Mouse (Mus musculus) forebrain, embryonic 11.5 days (tissue): Measurements from ENCODE around the gene Ltk. TPM values are rescaled to one million over a fixed set of nuclear protein-coding genes. Genes with fewer than 3 reads are reported as not detected.
A peak's percentile ranks its signal among the peaks of the same experiment; 100 is the strongest.

Experiments
- ATAC-seq: fragments of 200-750 bp; cut with Nextera tagmentation; replicated peaks from 2 replicates; pipeline ENCODE4 v1.8.0; 2017; ENCODE audit warnings: moderate TSS enrichment; ENCODE audit not compliant: low FRiP score
- DNase-seq: peaks from one replicate; pipeline ENCODE4 v3.0.0-alpha.2; 2017; ENCODE audit warnings: low spot score
- H3K27ac ChIP-seq: fragments of 300-500 bp; sonication (generic); 2 replicates; pipeline ENCODE4 v1.5.1; 2014; ENCODE audit warnings: low read depth, low read length
- H3K27me3 ChIP-seq: fragments of 300-500 bp; sonication (generic); 2 replicates; pipeline ENCODE4 v1.6.1; 2014; ENCODE audit warnings: mild to moderate bottlenecking, low read length, mixed read lengths; ENCODE audit not compliant: control insufficient read depth, insufficient read depth
- H3K36me3 ChIP-seq: fragments of 300-500 bp; sonication (generic); 2 replicates; pipeline ENCODE4 v1.6.1; 2014; ENCODE audit warnings: mild to moderate bottlenecking, low read length, moderate library complexity, mixed read lengths; ENCODE audit not compliant: control insufficient read depth, insufficient read depth
- H3K4me1 ChIP-seq: fragments of 300-500 bp; sonication (generic); replicated peaks from 2 replicates; pipeline ENCODE4 v1.6.1; 2014; ENCODE audit warnings: low read length, mixed read lengths; ENCODE audit not compliant: control insufficient read depth, insufficient read depth
- H3K4me2 ChIP-seq: fragments of 300-500 bp; sonication (generic); 2 replicates; pipeline ENCODE4 v1.6.1; 2014; ENCODE audit warnings: low read depth, mild to moderate bottlenecking, low read length, moderate library complexity, mixed read lengths; ENCODE audit not compliant: severe bottlenecking
- H3K4me3 ChIP-seq: fragments of 300-500 bp; sonication (generic); 2 replicates; pipeline ENCODE4 v1.5.1; 2014; ENCODE audit warnings: low read depth, low read length
- H3K9ac ChIP-seq: fragments of 300-500 bp; sonication (generic); 2 replicates; pipeline ENCODE4 v1.6.1; 2014; ENCODE audit warnings: low read length
- H3K9me3 ChIP-seq: fragments of 300-500 bp; sonication (generic); 2 replicates; pipeline ENCODE4 v1.6.1; 2016; ENCODE audit warnings: low read length, mixed read lengths; ENCODE audit not compliant: control insufficient read depth
- WGBS: fragments of 180-500 bp; shearing (Covaris S2); extraction: QIAGEN DNeasy Blood & Tissue Kit; methylation state at CpG from one replicate; pipeline ENCODE4 v1.1.7; 2014; 5-methylcytosine and 5-hydroxymethylcytosine counted together
- polyA plus RNA-seq: library from polyadenylated mRNA; unstranded; fragments of >200 nt; fragmentation: Nextera tagmentation; extraction: Ambion mirVana; gene quantifications from 2 replicates; pipeline ENCODE4 v1.2.1, GENCODE M21; 2014

The Ltk gene
- 0.11 and 0.19 TPM in 2 replicates for polyA plus RNA-seq

- no peaks in the 10 kb centered on the region for H3K36me3 ChIP-seq
- H3K27ac ChIP-seq = no peak within 1 kb of the TSS
- H3K27me3 ChIP-seq = peaks cover 35% of the 10 kb centered on the region
- H3K4me2 ChIP-seq = no peak within 1 kb of the TSS
- ATAC-seq (no peak), DNase-seq (no peak)
- 14% methylated on average over 9 of the region's 9 CpGs for WGBS
- no peak within 1 kb of the TSS for H3K4me3 ChIP-seq
- H3K9ac ChIP-seq = no peak within 1 kb of the TSS
- peaks cover 8% of the 10 kb centered on the region for H3K4me1 ChIP-seq
- no peaks in the 10 kb centered on the region; the same call in 1 of the 2 replicates for H3K9me3 ChIP-seq
These were observed at the start of gene Ltk for GRCm38 (mm10) chr2:119760251-119760650. Gene Ltk, minus strand, starts transcription at chr2:119760431.

GRCm38 (mm10) chr2:119808881-119809280, 48.6 kb upstream of the Ltk start:
- H3K4me1 ChIP-seq = peaks cover 10% of the 10 kb centered on the region
- H3K27me3 ChIP-seq = no peaks in the 10 kb centered on the region
- H3K27ac ChIP-seq = no peak overlapping the region
- H3K4me3 ChIP-seq = no peak overlapping the region
- ATAC-seq = no peak
- no peak overlapping the region for H3K9ac ChIP-seq
- no peaks in the 10 kb centered on the region; the same call in 1 of the 2 replicates for H3K36me3 ChIP-seq
- H3K9me3 ChIP-seq = no peaks in the 10 kb centered on the region
- 31% methylated on average over 4 of the region's 4 CpGs for WGBS
- DNase-seq = no peak
- no peak overlapping the region for H3K4me2 ChIP-seq

GRCm38 (mm10) chr2:119808438-119808837, 48.2 kb upstream of the Ltk start:
- 32% methylated on average over 4 of the region's 4 CpGs for WGBS

GRCm38 (mm10) chr2:119805536-119805935, 45.3 kb upstream of the Ltk start:
- Histone ChIP-seq H3K9ac (no peak overlapping the region), H3K27me3 (no peaks in the 10 kb centered on the region), H3K4me2 (no peak overlapping the region), H3K4me3 (no peak overlapping the region), H3K36me3 (no peaks in the 10 kb centered on the region; the same call in 1 of the 2 replicates), H3K4me1 (peaks cover 32% of the 10 kb centered on the region), H3K9me3 (no peaks in the 10 kb centered on the region), H3K27ac (no peak overlapping the region)
- 37% methylated on average over 8 of the region's 8 CpGs for WGBS
- no peak for ATAC-seq
- no peak for DNase-seq

More at GRCm38 (mm10) chr2:119808438-119808837, 48.2 kb upstream of the Ltk start:
- H3K4me2 ChIP-seq = no peak overlapping the region
- ATAC-seq (no peak), DNase-seq (no peak)
- H3K9me3 ChIP-seq = no peaks in the 10 kb centered on the region
- no peaks in the 10 kb centered on the region for H3K27me3 ChIP-seq
- no peak overlapping the region for H3K4me3 ChIP-seq
- no peak overlapping the region for H3K9ac ChIP-seq
- peaks cover 15% of the 10 kb centered on the region for H3K4me1 ChIP-seq
- H3K27ac ChIP-seq = no peak overlapping the region
- H3K36me3 ChIP-seq = no peaks in the 10 kb centered on the region; the same call in 1 of the 2 replicates

- WGBS = 17% methylated on average over 9 of the region's 9 CpGs
- no peak overlapping the region for H3K4me3 ChIP-seq
- H3K9me3 ChIP-seq = no peaks in the 10 kb centered on the region
- H3K36me3 ChIP-seq = no peaks in the 10 kb centered on the region; the same call in 1 of the 2 replicates
- ATAC-seq (no peak), DNase-seq (no peak)
- H3K27me3 ChIP-seq = no peaks in the 10 kb centered on the region
- 0 out of 2 replicates have a peak overlapping the region, but pooled peaks have one; percentile 5 for H3K4me2 ChIP-seq
- H3K9ac ChIP-seq = peak overlapping the region; percentile 14; the same call in 1 of the 2 replicates
- H3K27ac ChIP-seq = no peak overlapping the region
- peaks cover 37% of the 10 kb centered on the region for H3K4me1 ChIP-seq
These were observed 44.5 kb upstream of the Ltk start for GRCm38 (mm10) chr2:119804776-119805175.

- no peak for ATAC-seq
- H3K4me3 ChIP-seq = no peak overlapping the region
- peak overlapping the region; percentile 17; the same call in 1 of the 2 replicates for H3K9ac ChIP-seq
- no peak for DNase-seq
- no peak overlapping the region; the same call in 1 of the 2 replicates for H3K27ac ChIP-seq
- no peaks in the 10 kb centered on the region for H3K9me3 ChIP-seq
- WGBS = 19% methylated on average over 5 of the region's 5 CpGs
- H3K4me1 ChIP-seq = peaks cover 37% of the 10 kb centered on the region
- no peaks in the 10 kb centered on the region for H3K27me3 ChIP-seq
- 0 out of 2 replicates have a peak overlapping the region, but pooled peaks have one; percentile 11 for H3K4me2 ChIP-seq
- H3K36me3 ChIP-seq = no peaks in the 10 kb centered on the region; the same call in 1 of the 2 replicates
These were observed 44.0 kb upstream of the Ltk start for GRCm38 (mm10) chr2:119804275-119804628.

GRCm38 (mm10) chr2:119803618-119804274, 43.5 kb upstream of the Ltk start:
- Histone ChIP-seq H3K27ac (peak overlapping the region; percentile 25; the same call in 1 of the 2 replicates), H3K27me3 (peaks cover 2% of the 10 kb centered on the region; the same call in 1 of the 2 replicates), H3K36me3 (no peaks in the 10 kb centered on the region; the same call in 1 of the 2 replicates), H3K4me1 (peaks cover 42% of the 10 kb centered on the region), H3K9me3 (no peaks in the 10 kb centered on the region), H3K4me3 (no peak overlapping the region), H3K9ac (peak overlapping the region; percentile 17), H3K4me2 (peak overlapping the region; percentile 22; the same call in 1 of the 2 replicates)
- ATAC-seq (no peak), DNase-seq (no peak)
- 5% methylated on average over 6 of the region's 6 CpGs for WGBS

- no peak overlapping the region; the same call in 1 of the 2 replicates for H3K4me3 ChIP-seq
- H3K4me1 ChIP-seq = peaks cover 42% of the 10 kb centered on the region
- 16% methylated on average over 10 of the region's 10 CpGs for WGBS
- peak overlapping the region; percentile 39; the same call in 1 of the 2 replicates for H3K27ac ChIP-seq
- H3K4me2 ChIP-seq = peak overlapping the region; percentile 22; the same call in 1 of the 2 replicates
- peak overlapping the region; percentile 3; the same call in 1 of the 2 replicates for H3K9ac ChIP-seq
- DNase-seq (peak; percentile 78), ATAC-seq (peak; percentile 72)
- H3K27me3 ChIP-seq = peaks cover 6% of the 10 kb centered on the region; the same call in 1 of the 2 replicates
- H3K36me3 ChIP-seq = no peaks in the 10 kb centered on the region; the same call in 1 of the 2 replicates
- H3K9me3 ChIP-seq = no peaks in the 10 kb centered on the region
These were observed 42.8 kb upstream of the Ltk start for GRCm38 (mm10) chr2:119802767-119803617.
